Mouse (Mus musculus) liver, embryonic 11.5 days (tissue): ENCODE results near the gene Cdh8. TPM values are rescaled to one million over a fixed set of nuclear protein-coding genes. Genes with fewer than 3 reads are reported as not detected.

Experiments
- ATAC-seq: fragments of 200-750 bp; cut with Nextera tagmentation; replicated peaks from 2 replicates; pipeline ENCODE4 v1.8.0; 2017; ENCODE audit warnings: moderate number of reproducible peaks, mild to moderate bottlenecking, moderate TSS enrichment, moderate library complexity; ENCODE audit not compliant: low FRiP score
- DNase-seq: peaks from one replicate; pipeline ENCODE4 v3.0.0-alpha.2; 2017; ENCODE audit warnings: low spot score
- H3K27ac ChIP-seq: fragments of 300-500 bp; sonication (generic); 2 replicates; pipeline ENCODE4 v1.5.1; 2014; ENCODE audit warnings: mild to moderate bottlenecking, low read depth, low read length, control low read depth
- H3K27me3 ChIP-seq: fragments of 300-500 bp; sonication (generic); replicated peaks from 2 replicates; pipeline ENCODE4 v1.6.1; 2014; ENCODE audit warnings: low read length, mixed read lengths; ENCODE audit not compliant: control insufficient read depth, insufficient read depth
- H3K36me3 ChIP-seq: fragments of 300-500 bp; sonication (generic); 2 replicates; pipeline ENCODE4 v1.6.1; 2014; ENCODE audit warnings: mild to moderate bottlenecking, low read length, moderate library complexity, mixed read lengths; ENCODE audit not compliant: control insufficient read depth, insufficient read depth
- H3K4me1 ChIP-seq: fragments of 300-500 bp; sonication (generic); replicated peaks from 2 replicates; pipeline ENCODE4 v1.6.1; 2014; ENCODE audit warnings: low read length, mixed read lengths; ENCODE audit not compliant: control insufficient read depth, insufficient read depth
- H3K4me2 ChIP-seq: fragments of 300-500 bp; sonication (generic); 2 replicates; pipeline ENCODE4 v1.6.1; 2014; ENCODE audit warnings: mild to moderate bottlenecking, control low read depth, moderate library complexity
- H3K4me3 ChIP-seq: fragments of 300-500 bp; sonication (generic); 2 replicates; pipeline ENCODE4 v1.5.1; 2014; ENCODE audit warnings: low read depth, low read length, control low read depth
- H3K9ac ChIP-seq: fragments of 300-500 bp; sonication (generic); 2 replicates; pipeline ENCODE4 v1.6.1; 2014; ENCODE audit warnings: low read depth, low read length, control low read depth
- H3K9me3 ChIP-seq: fragments of 300-500 bp; sonication (generic); 2 replicates; pipeline ENCODE4 v1.6.1; 2016; ENCODE audit warnings: low read length, inconsistent platforms, mixed read lengths; ENCODE audit not compliant: control insufficient read depth
- WGBS: fragments of 180-500 bp; shearing (Covaris S2); extraction: QIAGEN DNeasy Blood & Tissue Kit; methylation state at CpG from one replicate; pipeline ENCODE4 v1.1.7; 2014; 5-methylcytosine and 5-hydroxymethylcytosine counted together
- polyA plus RNA-seq: library from polyadenylated mRNA; unstranded; fragments of >200 nt; fragmentation: Nextera tagmentation; extraction: Ambion mirVana; gene quantifications from 2 replicates; pipeline ENCODE4 v1.2.1, GENCODE M21; 2014

Cdh8 gene
- polyA plus RNA-seq, 1 experiment from 2014 or later: 0.60 TPM

GRCm38 (mm10) chr8:99413877-99414482 is 2.3 kb downstream of the Cdh8 start:
- H3K4me1 ChIP-seq: no peaks in the 10 kb centered on the region
- no peak overlapping the region for H3K4me2 ChIP-seq
- ATAC-seq (no peak), DNase-seq (no peak)
- H3K27ac ChIP-seq: no peak overlapping the region
- H3K4me3 ChIP-seq: no peak overlapping the region
- H3K9me3 ChIP-seq: no peaks in the 10 kb centered on the region
- H3K36me3 ChIP-seq: no peaks in the 10 kb centered on the region
- peaks cover 38% of the 10 kb centered on the region for H3K27me3 ChIP-seq
- H3K9ac ChIP-seq: no peak overlapping the region
- WGBS: 50% methylated on average over 10 of the region's 10 CpGs

- H3K27ac ChIP-seq: no peak overlapping the region
- no peak for ATAC-seq
- 75% methylated on average over 4 of the region's 4 CpGs for WGBS
Measured at GRCm38 (mm10) chr8:99393908-99394307, 22.4 kb downstream of the Cdh8 start.

GRCm38 (mm10) chr8:99370104-99370503 is 46.2 kb downstream of the Cdh8 start:
- DNase-seq (no peak), ATAC-seq (no peak)
- WGBS: 85% methylated on average over 5 of the region's 5 CpGs

More at GRCm38 (mm10) chr8:99393908-99394307, 22.4 kb downstream of the Cdh8 start:
- Histone ChIP-seq H3K36me3 (no peaks in the 10 kb centered on the region), H3K9ac (no peak overlapping the region), H3K9me3 (no peaks in the 10 kb centered on the region), H3K27me3 (no peaks in the 10 kb centered on the region), H3K4me3 (no peak overlapping the region), H3K4me2 (no peak overlapping the region), H3K4me1 (no peaks in the 10 kb centered on the region)
- DNase-seq: no peak

GRCm38 (mm10) chr8:99369166-99369565 is 47.1 kb downstream of the Cdh8 start:
- Histone ChIP-seq H3K36me3 (no peaks in the 10 kb centered on the region), H3K27ac (no peak overlapping the region), H3K4me1 (no peaks in the 10 kb centered on the region), H3K9ac (no peak overlapping the region), H3K27me3 (no peaks in the 10 kb centered on the region), H3K4me2 (no peak overlapping the region), H3K4me3 (no peak overlapping the region), H3K9me3 (no peaks in the 10 kb centered on the region)
- DNase-seq (no peak), ATAC-seq (no peak)
- 90% methylated on average over 3 of the region's 3 CpGs for WGBS

More at GRCm38 (mm10) chr8:99370104-99370503, 46.2 kb downstream of the Cdh8 start:
- no peak overlapping the region for H3K9ac ChIP-seq
- H3K27ac ChIP-seq: no peak overlapping the region
- no peaks in the 10 kb centered on the region for H3K4me1 ChIP-seq
- H3K36me3 ChIP-seq: no peaks in the 10 kb centered on the region
- no peaks in the 10 kb centered on the region for H3K27me3 ChIP-seq
- no peak overlapping the region for H3K4me2 ChIP-seq
- H3K9me3 ChIP-seq: no peaks in the 10 kb centered on the region
- no peak overlapping the region for H3K4me3 ChIP-seq

- WGBS: 84% methylated on average over 7 of the region's 7 CpGs
- H3K4me3 ChIP-seq: no peak overlapping the region
- no peaks in the 10 kb centered on the region for H3K27me3 ChIP-seq
- DNase-seq (no peak), ATAC-seq (no peak)
- no peaks in the 10 kb centered on the region for H3K4me1 ChIP-seq
- no peak overlapping the region for H3K27ac ChIP-seq
- no peak overlapping the region for H3K9ac ChIP-seq
- H3K4me2 ChIP-seq: no peak overlapping the region
- no peaks in the 10 kb centered on the region for H3K36me3 ChIP-seq
- no peaks in the 10 kb centered on the region for H3K9me3 ChIP-seq
Measured at GRCm38 (mm10) chr8:99368449-99368848, 47.8 kb downstream of the Cdh8 start.

- no peak overlapping the region for H3K27ac ChIP-seq
- WGBS: 78% methylated on average over 3 of the region's 3 CpGs
Measured at GRCm38 (mm10) chr8:99353923-99354322, 62.3 kb downstream of the Cdh8 start.

GRCm38 (mm10) chr8:99353221-99353620 is 63.0 kb downstream of the Cdh8 start:
- no peak for DNase-seq
- Histone ChIP-seq H3K9me3 (no peaks in the 10 kb centered on the region), H3K4me1 (no peaks in the 10 kb centered on the region), H3K4me2 (no peak overlapping the region), H3K9ac (no peak overlapping the region), H3K27ac (no peak overlapping the region), H3K27me3 (no peaks in the 10 kb centered on the region), H3K4me3 (no peak overlapping the region), H3K36me3 (no peaks in the 10 kb centered on the region)
- ATAC-seq: no peak
- WGBS: 65% methylated on average over 1 of the region's 1 CpGs

More at GRCm38 (mm10) chr8:99353923-99354322, 62.3 kb downstream of the Cdh8 start:
- Histone ChIP-seq H3K4me3 (no peak overlapping the region), H3K4me2 (no peak overlapping the region), H3K36me3 (no peaks in the 10 kb centered on the region), H3K4me1 (no peaks in the 10 kb centered on the region), H3K27me3 (no peaks in the 10 kb centered on the region), H3K9ac (no peak overlapping the region), H3K9me3 (no peaks in the 10 kb centered on the region)
- no peak for ATAC-seq
- DNase-seq: no peak

- no peak for DNase-seq
- H3K4me3 ChIP-seq: no peak overlapping the region
- H3K9me3 ChIP-seq: no peaks in the 10 kb centered on the region
- ATAC-seq: no peak
- H3K36me3 ChIP-seq: no peaks in the 10 kb centered on the region
- H3K27me3 ChIP-seq: no peaks in the 10 kb centered on the region
- H3K9ac ChIP-seq: no peak overlapping the region
- no peak overlapping the region for H3K4me2 ChIP-seq
- no peak overlapping the region for H3K27ac ChIP-seq
- no peaks in the 10 kb centered on the region for H3K4me1 ChIP-seq
Measured at GRCm38 (mm10) chr8:99349456-99349855, 66.8 kb downstream of the Cdh8 start.

GRCm38 (mm10) chr8:99348618-99349017 is 67.7 kb downstream of the Cdh8 start:
- Histone ChIP-seq H3K36me3 (no peaks in the 10 kb centered on the region), H3K4me2 (no peak overlapping the region), H3K27ac (no peak overlapping the region), H3K9me3 (no peaks in the 10 kb centered on the region), H3K27me3 (no peaks in the 10 kb centered on the region), H3K4me1 (no peaks in the 10 kb centered on the region), H3K9ac (no peak overlapping the region), H3K4me3 (no peak overlapping the region)
- no peak for DNase-seq
- 72% methylated on average over 3 of the region's 3 CpGs for WGBS
- no peak for ATAC-seq
